Mouse (Mus musculus) lung, embryonic 16.5 days (tissue): ENCODE measurements around the gene Gbx1. TPM values are rescaled to one million over a fixed set of nuclear protein-coding genes. Genes with fewer than 3 reads are reported as not detected.

ENCODE experiments used
- ATAC-seq: fragments of 200-750 bp; cut with Nextera tagmentation; 2 replicates; pipeline ENCODE4 v1.8.0; 2017; ENCODE audit warnings: low read depth, mild to moderate bottlenecking, moderate library complexity
- H3K27ac ChIP-seq: fragments of 300-500 bp; sonication (generic); 2 replicates; pipeline ENCODE4 v1.5.1; 2014; ENCODE audit warnings: mild to moderate bottlenecking, control low read depth, low read length
- H3K27me3 ChIP-seq: fragments of 300-500 bp; sonication (generic); 2 replicates; pipeline ENCODE4 v1.6.1; 2014; ENCODE audit warnings: low read depth, low read length, mixed read lengths; ENCODE audit not compliant: control insufficient read depth, insufficient read depth
- H3K36me3 ChIP-seq: fragments of 300-500 bp; sonication (generic); 2 replicates; pipeline ENCODE4 v1.6.1; 2014; ENCODE audit warnings: low read length; ENCODE audit not compliant: control insufficient read depth, insufficient read depth
- H3K4me1 ChIP-seq: fragments of 300-500 bp; sonication (generic); replicated peaks from 2 replicates; pipeline ENCODE4 v1.6.1; 2014; ENCODE audit warnings: low read length, mixed read lengths; ENCODE audit not compliant: control insufficient read depth, insufficient read depth
- H3K4me2 ChIP-seq: fragments of 300-500 bp; sonication (generic); 2 replicates; pipeline ENCODE4 v1.6.1; 2014; ENCODE audit warnings: low read depth, low read length, control low read depth
- H3K4me3 ChIP-seq: fragments of 300-500 bp; sonication (generic); 2 replicates; pipeline ENCODE4 v1.5.1; 2014; ENCODE audit warnings: mild to moderate bottlenecking, low read length, control low read depth
- H3K9ac ChIP-seq: fragments of 300-500 bp; sonication (generic); 2 replicates; pipeline ENCODE4 v1.6.1; 2014; ENCODE audit warnings: low read length, control low read depth
- H3K9me3 ChIP-seq: fragments of 300-500 bp; sonication (generic); 2 replicates; pipeline ENCODE4 v1.6.1; 2016; ENCODE audit warnings: low read length; ENCODE audit not compliant: control insufficient read depth
- WGBS: fragments of 180-500 bp; shearing (Covaris S2); extraction: QIAGEN DNeasy Blood & Tissue Kit; methylation state at CpG from one replicate; pipeline ENCODE4 v1.1.7; 2014; 5-methylcytosine and 5-hydroxymethylcytosine counted together
- polyA plus RNA-seq: library from polyadenylated mRNA; unstranded; fragments of >200 nt; fragmentation: Nextera tagmentation; extraction: Ambion mirVana; gene quantifications from 2 replicates; pipeline ENCODE4 v1.2.1, GENCODE M21; 2015

Gene Gbx1
- polyA plus RNA-seq, 1 experiment from 2014 or later: not detected

- Histone ChIP-seq H3K27ac (peak overlapping the region; percentile 95), H3K4me2 (peak overlapping the region; percentile 77), H3K36me3 (peaks cover 13% of the 10 kb centered on the region), H3K9ac (peak overlapping the region; percentile 80), H3K9me3 (no peaks in the 10 kb centered on the region), H3K4me1 (peaks cover 22% of the 10 kb centered on the region), H3K27me3 (no peaks in the 10 kb centered on the region), H3K4me3 (peak overlapping the region; percentile 65)
- peak; percentile 68 for ATAC-seq
- 3% methylated on average over 49 of the region's 77 CpGs for WGBS
Observed at GRCm38 (mm10) chr5:24474025-24474722, 52.8 kb downstream of the Gbx1 start.

DNA sequence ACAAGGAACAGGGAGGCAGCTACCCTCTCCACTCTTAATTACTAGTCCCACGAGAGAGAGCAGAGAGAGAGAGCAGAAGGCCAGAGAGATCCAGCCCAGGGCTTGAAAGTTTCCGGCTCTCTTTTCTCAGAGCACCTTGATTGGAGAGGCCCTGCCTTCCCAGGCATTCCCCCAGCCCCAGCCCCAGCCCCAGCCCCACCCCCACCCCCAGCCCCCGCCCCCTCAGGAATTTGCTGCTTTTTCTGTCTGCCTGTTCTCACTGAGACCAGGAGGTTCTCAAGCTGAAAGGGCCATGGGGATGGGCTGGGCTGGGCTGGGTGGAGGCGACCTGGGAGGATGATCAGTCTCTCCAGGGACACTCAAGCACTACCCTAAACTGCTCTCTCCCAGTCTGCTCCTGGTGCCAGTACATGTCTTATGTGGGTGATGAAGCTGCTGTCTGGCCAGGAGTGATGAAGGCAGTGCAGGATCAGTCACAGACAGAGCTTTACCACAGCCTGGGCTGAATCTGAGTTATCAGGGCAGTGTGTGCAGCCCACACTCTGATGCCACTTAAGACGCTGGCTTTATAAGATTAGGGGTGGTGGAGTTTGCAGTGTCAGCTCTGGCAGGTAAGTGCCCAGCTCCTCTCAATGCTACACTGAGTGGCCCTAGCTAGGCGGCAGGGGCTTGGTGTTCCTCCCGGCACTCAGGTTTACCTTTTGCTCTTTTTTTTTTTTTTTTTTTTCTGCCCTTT lies 54.0 kb downstream of the Gbx1 start:
- H3K9me3 ChIP-seq: no peaks in the 10 kb centered on the region
- no peak overlapping the region; the same call in none of the 2 replicates for H3K4me3 ChIP-seq
- peak overlapping the region; percentile 77 for H3K4me2 ChIP-seq
- H3K9ac ChIP-seq: peak overlapping the region; percentile 50
- 30% methylated on average over 7 of the region's 7 CpGs for WGBS
- peaks cover 8% of the 10 kb centered on the region for H3K36me3 ChIP-seq
- peak overlapping the region; percentile 95 for H3K27ac ChIP-seq
- H3K4me1 ChIP-seq: peaks cover 22% of the 10 kb centered on the region
- ATAC-seq: peak; percentile 32
- H3K27me3 ChIP-seq: no peaks in the 10 kb centered on the region

GRCm38 (mm10) chr5:24470600-24470999 lies 56.4 kb downstream of the Gbx1 start:
- no peak overlapping the region for H3K9ac ChIP-seq
- H3K4me3 ChIP-seq: no peak overlapping the region
- H3K36me3 ChIP-seq: no peaks in the 10 kb centered on the region
- H3K4me1 ChIP-seq: peaks cover 22% of the 10 kb centered on the region
- no peak overlapping the region for H3K4me2 ChIP-seq
- H3K9me3 ChIP-seq: no peaks in the 10 kb centered on the region
- ATAC-seq: 0 out of 2 replicates have a peak, but pooled peaks have one; percentile 21
- no peaks in the 10 kb centered on the region for H3K27me3 ChIP-seq
- no peak overlapping the region for H3K27ac ChIP-seq
- 10% methylated on average over 5 of the region's 5 CpGs for WGBS

GRCm38 (mm10) chr5:24466762-24467161 lies 60.2 kb downstream of the Gbx1 start:
- no peak overlapping the region for H3K4me3 ChIP-seq
- peak overlapping the region; percentile 26; the same call in 1 of the 2 replicates for H3K9ac ChIP-seq
- no peaks in the 10 kb centered on the region for H3K27me3 ChIP-seq
- no peaks in the 10 kb centered on the region for H3K4me1 ChIP-seq
- H3K36me3 ChIP-seq: no peaks in the 10 kb centered on the region
- H3K27ac ChIP-seq: no peak overlapping the region
- ATAC-seq: no peak
- 52% methylated on average over 12 of the region's 12 CpGs for WGBS
- no peak overlapping the region for H3K4me2 ChIP-seq
- no peaks in the 10 kb centered on the region for H3K9me3 ChIP-seq

GRCm38 (mm10) chr5:24455613-24456012 lies 71.4 kb downstream of the Gbx1 start:
- ATAC-seq: no peak
- H3K9ac ChIP-seq: peak overlapping the region; percentile 22
- WGBS: 59% methylated on average over 7 of the region's 7 CpGs
- no peaks in the 10 kb centered on the region for H3K27me3 ChIP-seq
- no peak overlapping the region for H3K4me3 ChIP-seq
- H3K4me1 ChIP-seq: peaks cover 31% of the 10 kb centered on the region
- H3K9me3 ChIP-seq: no peaks in the 10 kb centered on the region
- no peak overlapping the region for H3K4me2 ChIP-seq
- H3K36me3 ChIP-seq: no peaks in the 10 kb centered on the region
- peak overlapping the region; percentile 84 for H3K27ac ChIP-seq

- H3K9ac ChIP-seq: peak overlapping the region; percentile 22; the same call in 1 of the 2 replicates
- peak overlapping the region; percentile 84 for H3K27ac ChIP-seq
- no peaks in the 10 kb centered on the region for H3K9me3 ChIP-seq
- 64% methylated on average over 3 of the region's 3 CpGs for WGBS
- H3K4me3 ChIP-seq: no peak overlapping the region
- H3K4me2 ChIP-seq: 0 out of 2 replicates have a peak overlapping the region, but pooled peaks have one; percentile 3
- H3K36me3 ChIP-seq: no peaks in the 10 kb centered on the region
- ATAC-seq: no peak
- H3K4me1 ChIP-seq: peaks cover 31% of the 10 kb centered on the region
- H3K27me3 ChIP-seq: no peaks in the 10 kb centered on the region
Observed at GRCm38 (mm10) chr5:24455076-24455475, 71.9 kb downstream of the Gbx1 start.

- H3K36me3 ChIP-seq: no peaks in the 10 kb centered on the region
- peak overlapping the region; percentile 89 for H3K4me3 ChIP-seq
- H3K4me1 ChIP-seq: peaks cover 31% of the 10 kb centered on the region
- peak overlapping the region; percentile 94 for H3K9ac ChIP-seq
- H3K27ac ChIP-seq: no peak overlapping the region
- ATAC-seq: no peak
- peak overlapping the region; percentile 95 for H3K4me2 ChIP-seq
- WGBS: 19% methylated on average over 2 of the region's 2 CpGs
- H3K27me3 ChIP-seq: no peaks in the 10 kb centered on the region
- H3K9me3 ChIP-seq: no peaks in the 10 kb centered on the region
Observed at GRCm38 (mm10) chr5:24453985-24454303, 73.1 kb downstream of the Gbx1 start.

GRCm38 (mm10) chr5:24453283-24453984 lies 73.6 kb downstream of the Gbx1 start:
- H3K27ac ChIP-seq: peak overlapping the region; percentile 83
- no peaks in the 10 kb centered on the region for H3K9me3 ChIP-seq
- H3K9ac ChIP-seq: peak overlapping the region; percentile 94
- ATAC-seq: no peak
- peak overlapping the region; percentile 89 for H3K4me3 ChIP-seq
- peaks cover 31% of the 10 kb centered on the region for H3K4me1 ChIP-seq
- no peaks in the 10 kb centered on the region for H3K27me3 ChIP-seq
- peak overlapping the region; percentile 95 for H3K4me2 ChIP-seq
- 11% methylated on average over 5 of the region's 5 CpGs for WGBS
- H3K36me3 ChIP-seq: no peaks in the 10 kb centered on the region
